Mouse (Mus musculus) cerebellum, adult 2 months (tissue): ENCODE measurements around the gene Vwa1.

Experiments used
- CTCF ChIP-seq: fragments of 200-500 bp; IDR thresholded peaks from 2 replicates; pipeline ENCODE4 v1.5.1; 2011; ENCODE audit warnings: low read depth, mild to moderate bottlenecking, control low read depth, low read length, moderate library complexity, borderline replicate concordance; ENCODE audit not compliant: insufficient read depth
- POLR2A ChIP-seq: fragments of 200-500 bp; IDR thresholded peaks from 2 replicates; pipeline ENCODE4 v1.6.1; 2011; ENCODE audit warnings: low read length, control low read depth, borderline replicate concordance; ENCODE audit not compliant: insufficient read depth

GRCm38 (mm10) chr4:155790021-155790489 is 15.6 kb upstream of the Vwa1 start, which contains the start of gene Ankrd65:
- TF ChIP-seq CTCF = no peak
- no peak for TF ChIP-seq POLR2A
